Mouse (Mus musculus): ENCODE results near the gene Zscan21. TPM values are rescaled to one million over a fixed set of nuclear protein-coding genes. Genes with fewer than 3 reads are reported as not detected.
A peak's percentile ranks its signal among the peaks of the same experiment; 100 is the strongest.
"Not testable (repeated sequence)": the region's sequence is repeated elsewhere in the genome, so short reads cannot be mapped to it uniquely, and the experiment has no call there.

The Zscan21 gene
- total RNA-seq (2022) = 10 to 100 TPM; 11.2 to 12.9 (median 11.9) TPM

- DNase-seq (ENCODE audit: low spot score) = peak; percentile 90
Observed at GRCm38 (mm10) chr5:138116255-138117198, at the start of gene Zscan21. Zscan21 (plus strand) TSS chr5:138116903.

GRCm38 (mm10) chr5:138073803-138074202 lies 42.9 kb upstream of the Zscan21 start:
- no peak for DNase-seq (ENCODE audit: low spot score)

DNA sequence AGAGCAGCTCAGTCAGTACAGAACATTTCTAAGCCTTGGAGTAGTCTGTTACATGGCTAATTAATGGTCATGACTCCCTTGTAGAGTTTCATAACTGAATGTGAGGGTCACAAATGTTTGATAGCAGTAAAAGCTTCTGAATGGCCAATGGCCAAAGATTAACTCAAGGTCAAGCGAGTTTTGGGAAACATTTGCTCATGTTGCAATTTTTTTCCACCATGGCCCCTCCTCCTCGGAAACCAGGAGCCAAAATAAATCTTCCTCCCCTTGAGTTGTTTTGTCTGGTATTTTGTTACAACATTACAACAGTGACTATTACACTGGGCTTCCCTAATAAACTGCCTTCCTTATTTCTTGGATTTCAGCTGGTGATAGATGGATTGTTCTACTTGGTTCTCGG lies 41.0 kb upstream of the Zscan21 start:
- no peak for DNase-seq (ENCODE audit: low spot score)

DNA sequence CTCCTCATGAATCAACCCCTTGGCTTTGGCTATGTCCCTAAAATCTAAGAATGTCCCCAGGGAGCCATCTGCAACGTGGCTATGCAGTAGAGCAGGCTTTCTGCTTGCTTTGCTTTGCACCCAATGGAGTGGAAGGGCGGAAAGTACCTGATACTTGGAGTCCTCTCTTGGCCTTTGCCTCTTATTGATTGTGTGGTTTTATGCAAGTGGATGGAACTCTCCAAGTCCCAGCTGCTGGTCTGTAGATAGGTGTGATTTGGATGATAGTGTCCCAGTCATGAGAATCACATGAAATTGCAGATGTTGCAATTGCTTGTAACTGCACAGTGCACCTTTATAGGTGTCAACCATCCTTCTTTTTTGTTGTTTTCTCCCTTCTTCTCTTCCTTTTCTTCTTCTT lies 40.6 kb upstream of the Zscan21 start:
- DNase-seq (ENCODE audit: low spot score) = no peak

DNA sequence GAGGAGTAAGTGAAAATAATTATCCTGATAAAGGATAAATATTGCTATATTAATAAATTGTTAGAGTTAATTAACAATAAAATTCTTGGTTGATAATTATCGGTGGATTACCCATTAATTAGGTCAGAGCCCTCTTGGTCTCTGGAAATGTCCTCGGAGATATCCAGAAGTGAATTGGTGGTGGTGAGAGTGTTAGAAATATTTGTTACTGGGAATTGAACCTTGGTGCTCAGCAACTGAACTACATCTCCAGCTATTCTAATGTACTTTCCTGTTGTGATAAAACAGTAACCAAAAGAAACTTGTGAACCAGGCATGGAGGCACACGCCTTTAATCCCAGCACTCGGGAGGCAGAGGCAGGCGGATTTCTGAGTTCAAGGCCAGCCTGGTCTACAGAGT lies 36.2 kb upstream of the Zscan21 start:
- DNase-seq (ENCODE audit: low spot score) = no peak

DNA sequence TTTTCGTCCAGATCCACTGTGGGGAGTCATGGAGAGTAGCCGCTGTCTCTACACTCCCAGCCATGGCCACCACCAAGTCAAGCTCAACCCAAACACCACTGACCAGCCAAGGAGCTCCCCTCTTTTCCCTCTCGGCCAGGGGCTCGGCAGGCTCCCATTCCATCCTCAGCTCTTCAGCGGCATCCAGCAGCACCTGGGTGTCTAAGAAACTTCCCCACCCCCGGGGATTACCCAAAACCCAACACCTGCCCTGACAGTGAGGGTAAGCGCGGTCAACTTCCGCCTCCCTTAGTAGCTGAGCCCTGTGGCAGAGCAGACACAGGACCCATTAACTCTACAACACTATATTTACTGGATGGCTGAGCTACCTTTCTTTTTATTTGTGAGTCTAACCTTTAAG lies 35.3 kb upstream of the Zscan21 start:
- DNase-seq (ENCODE audit: low spot score) = no peak

DNA sequence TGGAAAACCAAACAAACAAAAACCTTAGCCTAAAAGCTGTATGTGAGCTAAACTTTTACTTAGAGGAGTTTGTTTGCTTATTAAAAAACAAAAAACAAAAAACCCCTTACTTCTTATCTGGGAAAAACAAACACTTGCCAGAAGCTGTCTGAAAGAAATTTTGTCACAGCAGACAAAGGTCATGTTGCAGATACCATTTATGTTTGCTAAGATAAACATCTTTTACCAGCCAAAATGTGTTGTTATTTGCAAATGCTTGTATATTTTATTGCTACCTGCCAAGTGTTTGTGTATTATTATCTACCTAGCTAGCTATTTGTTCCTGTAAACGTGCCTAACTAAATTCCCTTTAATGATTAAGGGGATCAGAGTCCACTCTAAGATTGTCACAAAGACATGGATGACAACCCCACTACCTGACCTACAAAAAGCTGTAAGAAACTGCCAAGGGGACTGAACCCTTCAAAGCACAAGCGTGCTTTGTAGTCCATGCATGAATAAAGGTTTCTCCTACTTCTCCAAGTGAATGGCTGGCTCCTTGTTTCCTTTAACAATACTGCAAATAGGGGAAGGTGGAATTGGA lies 33.3 kb upstream of the Zscan21 start:
- no peak for DNase-seq (ENCODE audit: low spot score)

- DNase-seq (ENCODE audit: low spot score) = no peak
Observed at GRCm38 (mm10) chr5:138083936-138084335, 32.8 kb upstream of the Zscan21 start.

DNA sequence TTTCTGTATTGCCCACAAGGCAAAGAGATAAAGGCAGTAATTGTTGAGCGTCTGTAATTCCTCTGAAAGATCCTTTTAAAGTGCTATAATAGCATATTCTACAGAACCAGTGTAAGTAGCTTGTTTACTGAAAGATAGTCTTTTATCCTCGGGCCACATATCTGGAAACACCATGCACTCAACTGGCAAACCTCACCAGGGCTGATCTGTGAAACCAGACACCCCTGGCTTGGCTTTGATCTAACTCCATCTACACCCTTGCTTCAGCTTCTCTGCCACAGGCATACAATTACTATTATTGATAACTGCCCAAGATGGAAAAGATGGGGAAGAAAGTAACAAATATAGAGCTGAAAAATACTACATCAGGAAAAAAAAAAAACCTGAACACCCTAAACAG lies 32.2 kb upstream of the Zscan21 start:
- no peak for DNase-seq (ENCODE audit: low spot score)

DNA sequence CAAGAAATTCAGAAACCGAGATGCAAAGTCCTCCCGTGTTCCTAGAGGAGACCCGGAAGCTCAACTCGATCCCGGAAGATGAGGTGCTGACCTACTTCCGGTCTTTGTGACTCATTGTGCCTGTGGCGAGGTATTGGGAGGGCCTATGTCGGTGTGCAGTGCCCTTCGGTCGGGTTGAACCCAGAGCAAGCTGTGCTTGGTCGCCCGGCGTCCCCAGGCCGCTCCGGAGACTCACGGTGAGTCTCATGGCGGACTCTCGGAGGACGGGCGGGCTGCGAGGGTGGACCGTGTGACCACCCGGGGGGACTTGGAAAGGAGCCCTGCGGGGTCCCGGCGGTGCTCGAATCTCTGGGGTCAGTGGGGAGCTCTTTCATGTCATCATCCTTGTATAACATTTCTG lies 31.7 kb upstream of the Zscan21 start, which contains the start of gene Zkscan1:
Gene Zkscan1 (plus strand): TSS at position 89 of the 400 bp plus-strand sequence.
- peak; percentile 85 for DNase-seq (ENCODE audit: low spot score)

DNA sequence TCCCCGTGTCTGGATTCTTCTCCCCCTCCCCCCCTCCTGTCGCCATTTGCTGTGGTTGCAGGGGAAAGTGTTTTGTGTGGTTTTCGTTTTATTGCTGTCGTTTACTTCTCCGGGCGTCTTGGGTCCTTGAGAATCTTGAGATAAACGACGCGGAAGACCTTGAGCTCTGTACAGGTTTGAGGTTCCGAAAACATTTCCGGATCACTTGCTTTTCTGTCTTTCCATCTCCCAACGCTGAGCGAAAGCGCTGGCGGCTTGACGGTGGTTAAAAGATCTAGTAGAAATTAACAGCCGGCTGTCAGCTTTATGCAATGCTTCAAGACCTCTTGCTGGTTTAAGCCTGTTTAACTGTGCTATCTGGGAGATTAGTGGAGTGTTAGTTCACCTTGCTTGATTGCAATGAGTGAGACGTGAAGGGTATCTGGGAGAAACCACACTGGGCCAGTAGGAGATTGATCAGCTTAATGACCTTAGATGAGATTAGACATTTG lies 31.2 kb upstream of the Zscan21 start:
- no peak for DNase-seq (ENCODE audit: low spot score)

DNA sequence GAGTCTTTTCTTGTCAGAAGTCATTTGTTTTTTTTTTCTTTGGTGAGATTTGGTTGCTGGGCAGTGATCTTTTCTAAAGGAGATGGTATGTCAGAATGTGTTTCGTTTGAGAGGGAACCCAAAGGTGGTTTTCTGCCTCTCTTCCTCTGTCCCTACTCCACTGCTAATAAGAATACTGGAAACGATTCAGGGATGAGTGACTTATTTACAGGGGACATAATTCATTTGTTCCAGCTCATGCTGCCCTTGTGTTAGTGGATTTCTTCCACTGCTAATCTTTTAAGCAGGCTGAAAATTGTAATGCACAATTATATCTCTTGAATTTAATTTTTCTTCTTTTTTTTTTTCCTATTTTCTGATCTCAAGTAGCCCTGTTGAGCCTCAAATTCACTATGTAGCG lies 29.9 kb upstream of the Zscan21 start:
- no peak for DNase-seq (ENCODE audit: low spot score)

GRCm38 (mm10) chr5:138088366-138088765 lies 28.3 kb upstream of the Zscan21 start:
- DNase-seq (ENCODE audit: low spot score) = no peak

DNA sequence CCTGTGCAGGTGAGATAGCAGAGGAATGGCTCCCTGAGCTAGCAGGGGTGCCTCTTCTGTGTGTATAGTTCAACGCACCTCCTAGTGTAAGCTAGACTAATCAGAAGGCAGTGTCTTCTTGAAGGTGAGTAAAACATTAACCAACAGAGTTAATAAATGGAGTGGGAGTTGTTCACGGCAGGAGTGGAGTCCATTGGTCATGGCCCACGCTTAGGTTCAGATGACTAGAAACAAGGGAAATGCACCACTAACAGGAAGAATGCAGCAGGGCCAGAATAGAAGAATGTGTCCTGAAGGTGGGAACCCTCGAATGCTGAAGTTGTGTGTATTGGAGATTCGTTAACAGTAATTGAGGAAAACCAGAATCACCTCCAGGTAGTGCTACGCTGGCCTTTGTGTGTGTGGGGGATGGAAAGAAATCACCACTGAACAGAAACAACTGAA lies 27.6 kb upstream of the Zscan21 start:
- no peak for DNase-seq (ENCODE audit: low spot score)

DNA sequence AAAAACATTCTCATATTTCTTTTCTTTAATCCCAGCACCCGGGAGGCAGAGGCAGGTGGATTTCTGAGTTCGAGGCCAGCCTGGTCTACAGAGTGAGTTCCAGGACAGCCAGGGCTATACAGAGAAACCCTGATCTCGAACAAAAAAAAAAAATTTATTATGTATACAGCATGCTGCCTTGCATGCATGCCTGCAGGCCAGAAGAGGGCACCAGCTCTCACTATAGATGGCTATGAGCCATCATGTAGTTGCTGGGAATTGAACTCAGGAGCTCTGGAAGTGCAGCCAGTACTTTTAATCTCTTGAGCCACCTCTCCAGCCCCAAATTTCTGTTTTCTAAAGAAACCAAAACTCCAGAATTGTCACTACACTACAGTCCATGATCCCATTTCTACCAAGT lies 26.4 kb upstream of the Zscan21 start:
- DNase-seq (ENCODE audit: low spot score) = no peak

GRCm38 (mm10) chr5:138090737-138091136 lies 26.0 kb upstream of the Zscan21 start:
- DNase-seq (ENCODE audit: low spot score) = no peak

DNA sequence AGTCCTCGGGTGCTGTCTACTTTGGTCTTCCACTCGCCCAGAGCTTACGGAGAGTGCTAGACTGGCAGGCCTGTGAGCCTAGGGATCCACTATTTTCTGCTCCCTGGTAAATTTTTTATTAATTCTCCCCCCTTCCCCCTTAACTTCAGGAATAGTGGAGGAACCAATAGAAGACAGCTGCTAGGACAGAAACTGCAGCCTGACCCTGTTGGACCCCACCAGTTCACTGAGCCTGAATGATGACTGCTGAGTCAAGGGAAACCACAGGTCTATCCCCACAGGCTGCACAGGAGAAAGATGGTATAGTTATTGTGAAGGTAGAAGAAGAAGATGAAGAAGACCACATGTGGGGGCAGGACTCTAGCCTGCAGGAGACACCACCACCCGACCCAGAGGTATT lies 23.9 kb upstream of the Zscan21 start:
- DNase-seq (ENCODE audit: low spot score) = no peak

DNA sequence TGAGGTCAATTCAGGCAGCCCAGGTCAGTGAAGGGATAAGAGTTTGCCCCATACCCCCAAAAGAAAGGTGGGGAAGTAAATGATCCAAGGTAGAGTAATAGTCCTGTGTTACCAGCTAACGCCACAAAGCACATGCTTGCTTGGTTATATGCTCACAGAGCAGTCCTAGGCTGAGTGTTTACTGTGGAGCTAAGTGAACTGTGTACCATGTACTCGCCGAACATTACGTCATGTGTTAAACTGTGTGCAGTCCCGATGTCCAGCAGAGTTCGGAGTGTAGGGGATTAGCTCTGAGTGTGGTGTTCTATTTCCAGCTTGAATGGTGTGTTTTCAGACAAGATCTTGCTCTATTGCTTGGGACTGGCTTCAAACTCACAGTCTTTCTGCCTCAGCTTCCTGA lies 22.2 kb upstream of the Zscan21 start:
- no peak for DNase-seq (ENCODE audit: low spot score)

GRCm38 (mm10) chr5:138104976-138105375 lies 11.7 kb upstream of the Zscan21 start:
- DNase-seq (ENCODE audit: low spot score) = no peak

DNA sequence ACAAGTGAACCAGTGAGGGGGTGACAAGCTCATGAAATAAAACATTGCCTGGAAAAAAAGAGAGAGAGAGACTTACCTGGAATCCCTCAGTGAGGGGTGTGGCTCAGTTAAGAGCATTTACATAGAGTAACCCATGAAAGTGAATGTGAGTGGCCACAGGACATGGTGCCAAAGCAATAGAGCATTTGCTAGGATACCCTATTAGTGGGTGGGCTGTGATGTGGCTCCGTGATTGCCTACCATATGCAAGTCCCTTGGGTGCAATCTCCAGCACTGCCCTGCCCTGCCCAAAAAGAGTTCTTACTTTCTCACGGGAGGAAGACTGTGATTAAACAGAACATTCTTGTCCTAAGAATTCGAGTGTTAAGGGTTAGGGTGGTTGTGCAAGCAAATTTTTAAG lies 9.6 kb upstream of the Zscan21 start:
- DNase-seq (ENCODE audit: low spot score) = no peak

- not testable (repeated sequence) for DNase-seq (ENCODE audit: low spot score)
Observed at GRCm38 (mm10) chr5:138109847-138110396, 6.8 kb upstream of the Zscan21 start.

DNA sequence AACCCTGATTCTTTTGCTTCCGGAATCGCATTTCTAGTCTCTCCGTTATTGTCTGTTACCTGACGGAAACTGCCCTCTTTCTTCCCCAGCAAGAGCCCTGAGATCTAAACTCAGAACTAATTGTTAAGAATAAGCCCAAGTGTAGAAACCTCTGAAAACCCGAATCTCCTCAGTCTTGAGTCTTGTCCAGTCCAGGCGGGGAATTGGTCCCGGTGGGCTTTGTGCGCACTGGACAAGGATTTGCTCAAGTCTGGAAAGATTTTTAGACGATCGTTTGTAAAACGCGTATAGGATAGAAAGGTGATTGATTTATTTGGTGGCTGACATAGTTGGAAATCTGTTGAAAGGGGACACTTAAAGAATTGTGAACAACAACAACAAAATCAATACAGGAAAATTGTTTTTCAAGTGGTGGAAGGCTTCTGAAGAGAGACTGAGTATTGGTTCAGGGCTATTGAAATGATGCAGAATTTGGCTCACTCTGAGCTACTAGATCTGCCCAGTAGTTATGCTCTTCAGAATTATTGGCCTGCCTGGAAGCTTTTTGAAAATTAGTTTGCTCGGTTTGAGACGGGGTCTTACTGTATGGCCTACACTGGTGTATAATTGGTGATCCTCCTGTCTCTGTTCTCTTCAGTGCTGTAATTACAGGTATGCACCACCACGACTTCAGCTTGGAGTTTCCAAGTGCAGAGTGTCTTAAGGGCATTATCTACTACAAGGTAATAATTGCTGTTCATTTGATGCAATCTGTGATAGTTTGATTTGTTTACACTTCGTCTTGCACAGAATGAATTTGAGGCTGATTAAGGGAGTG lies 704 bp downstream of the Zscan21 start:
- DNase-seq (ENCODE audit: low spot score) = no peak
